Mouse (Mus musculus) retina, embryonic 14.5 days (tissue): Measurements from ENCODE around the gene Dennd1c.

Experiments
- DNase-seq: peaks from one replicate; pipeline ENCODE4 v3.0.0-alpha.2; 2015; ENCODE audit warnings: low spot score

Dennd1c gene

DNA sequence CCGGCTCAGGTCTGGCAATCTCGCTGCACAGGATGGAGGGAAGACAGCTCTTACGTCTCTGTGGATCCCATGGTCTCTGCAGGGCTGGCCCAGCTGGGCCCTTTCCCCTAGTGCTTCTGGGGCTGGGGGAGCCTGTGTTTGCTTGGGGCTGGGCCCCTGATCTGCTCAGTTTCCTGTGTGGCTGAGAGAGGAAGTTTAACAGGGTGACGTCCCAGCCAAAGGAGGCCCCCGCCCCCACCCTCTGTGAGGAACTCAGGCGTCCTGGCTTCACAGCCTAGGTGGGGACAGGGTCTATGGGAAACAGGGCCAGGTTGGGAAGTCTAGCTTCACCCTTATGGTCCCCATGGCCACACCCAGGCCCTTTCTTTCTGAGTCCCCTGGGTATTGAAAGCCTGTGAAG is at the start of gene Dennd1c:
Dennd1c (minus strand) TSS at position 179 of the 400 bp plus-strand sequence.
- DNase-seq: no peak

DNA sequence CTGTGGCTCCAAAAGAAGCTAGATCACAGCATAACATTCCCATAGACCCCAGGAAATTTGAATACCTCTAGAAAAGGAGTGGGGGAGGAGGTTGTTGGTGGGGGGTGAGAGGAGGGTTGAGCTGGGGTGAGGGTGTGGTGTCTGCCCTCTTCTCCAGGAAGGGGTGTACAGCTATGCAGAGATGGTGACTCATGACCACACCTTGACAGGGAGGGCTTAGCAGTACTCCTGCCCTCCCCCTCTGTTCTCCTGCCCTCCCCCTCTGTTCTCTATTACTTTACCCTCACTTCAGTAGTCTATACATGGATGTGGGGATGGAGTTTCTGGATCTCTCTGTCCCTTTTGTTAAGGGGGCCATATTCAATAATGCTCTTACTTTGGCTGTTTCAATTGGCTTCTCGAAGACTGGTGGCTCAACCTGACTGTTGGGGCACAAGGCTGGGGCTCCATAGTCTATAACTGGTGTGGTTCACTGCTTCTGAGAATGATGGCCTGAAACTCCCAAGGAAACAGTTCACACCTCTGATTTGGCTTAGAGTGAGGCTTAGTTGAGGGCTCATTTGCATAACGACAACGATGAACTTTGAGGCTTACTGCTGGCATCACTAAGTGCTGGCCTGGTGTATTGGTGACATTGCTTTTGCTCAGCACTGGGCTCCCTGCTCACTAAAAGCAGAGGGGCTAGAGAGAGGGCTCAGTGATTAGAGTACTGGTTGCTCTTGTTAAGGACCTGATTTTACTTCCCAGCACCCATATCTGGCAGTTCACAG is 47.7 kb upstream of the Dennd1c start:
- no peak for DNase-seq

- no peak for DNase-seq
Measured at GRCm38 (mm10) chr17:57124792-57125191, 46.5 kb upstream of the Dennd1c start.

DNA sequence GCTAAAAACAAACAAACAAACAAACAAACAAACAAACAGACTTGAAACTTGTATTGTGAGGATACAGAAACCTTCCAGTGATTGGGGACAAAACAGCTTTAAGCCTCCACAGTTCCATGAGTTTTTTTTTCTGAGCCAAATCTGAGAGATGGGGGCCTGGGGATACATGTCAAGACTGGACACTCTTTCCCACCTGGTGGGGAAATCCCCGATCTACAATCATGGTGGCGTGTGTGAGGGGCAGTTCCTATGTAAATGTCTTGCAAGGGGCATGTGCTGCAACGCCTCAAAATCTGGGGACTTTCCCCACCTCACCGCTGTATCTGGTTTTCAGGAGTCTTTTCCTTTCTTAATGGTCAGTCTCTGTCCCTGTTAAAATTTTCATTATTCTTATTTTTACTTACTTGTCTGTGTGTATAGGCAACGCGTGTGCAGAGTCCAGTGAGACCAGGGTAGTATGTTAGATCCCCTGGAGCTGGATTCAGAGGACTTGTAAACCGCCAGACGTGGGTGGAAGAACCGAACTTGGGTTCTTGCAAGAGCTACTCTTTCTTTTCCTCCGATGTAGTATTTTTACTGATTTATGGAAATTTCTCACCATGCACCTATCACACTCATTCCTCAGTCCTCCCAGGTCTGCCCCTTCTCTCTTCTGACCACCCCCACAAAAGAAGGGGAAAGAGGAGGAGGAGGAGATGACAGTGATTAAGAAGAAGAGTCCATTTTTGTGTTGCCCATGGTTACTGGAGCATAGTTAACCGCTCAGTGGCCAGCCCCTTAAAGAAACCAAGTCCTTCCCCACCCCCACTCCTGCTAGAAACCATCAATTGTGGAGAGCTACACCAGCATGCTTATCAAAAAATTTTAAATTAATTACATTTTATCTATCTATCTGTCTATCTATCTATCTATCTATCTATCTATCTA is 45.1 kb upstream of the Dennd1c start:
- DNase-seq: no peak

DNA sequence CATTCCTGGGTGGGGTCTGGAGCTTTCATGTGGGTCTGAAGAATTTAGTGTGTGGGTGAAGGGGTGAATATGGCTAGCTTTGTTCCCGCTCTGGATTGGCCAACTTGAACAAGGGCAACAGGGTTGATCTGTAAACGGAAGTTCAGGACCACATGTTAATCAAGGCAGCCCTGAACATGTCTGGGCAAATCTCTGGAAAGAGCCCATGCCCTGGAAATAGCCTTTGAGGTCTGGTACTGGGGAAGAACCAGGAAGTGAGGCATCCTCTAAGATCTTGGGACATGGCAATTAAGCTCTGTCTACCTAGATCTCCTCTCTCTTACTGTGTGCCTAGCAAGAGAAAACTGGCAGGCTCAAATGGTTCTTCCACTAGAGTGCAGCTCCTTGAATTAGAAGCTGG is 43.5 kb upstream of the Dennd1c start:
- DNase-seq: no peak

DNA sequence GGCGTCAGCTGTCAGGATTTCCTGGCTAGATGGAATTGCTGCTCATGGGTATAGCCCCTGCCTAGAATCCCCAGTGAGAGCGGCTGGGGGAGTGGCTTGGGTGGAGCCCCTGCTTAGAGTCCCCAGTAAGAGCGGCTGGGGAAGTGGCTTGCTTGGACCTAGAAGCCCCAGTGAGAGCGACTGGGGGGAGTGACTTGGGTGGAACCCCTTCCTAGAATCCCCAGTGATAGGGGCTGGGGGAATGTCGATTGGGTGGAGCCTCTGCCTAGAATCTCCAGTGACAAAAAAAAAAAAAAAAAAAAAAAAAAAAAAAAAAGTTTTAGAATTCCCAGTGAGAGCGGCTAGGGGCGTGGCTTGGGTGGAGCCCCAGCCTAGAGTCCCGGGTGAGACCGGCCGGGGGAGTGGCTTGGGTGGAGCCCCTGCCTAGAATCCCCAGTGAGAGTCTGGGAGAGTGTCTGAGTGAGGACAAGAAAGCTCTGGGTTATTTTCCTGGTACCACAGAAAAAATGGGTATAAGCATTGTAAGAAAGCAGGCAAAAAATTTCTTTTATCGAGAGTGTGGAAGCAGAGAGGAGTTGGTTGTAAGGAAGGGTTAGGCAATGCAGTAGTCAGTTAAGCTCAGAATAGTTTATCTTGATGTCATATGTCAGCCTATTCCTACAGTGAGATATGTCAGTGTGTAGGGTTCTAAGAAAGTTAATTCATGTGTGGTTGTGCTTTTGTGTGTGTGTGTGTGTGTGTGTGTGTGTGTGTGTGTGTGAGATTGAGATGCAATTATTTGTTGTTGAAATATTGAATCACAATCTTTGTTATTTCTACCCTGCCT is 40.4 kb upstream of the Dennd1c start:
- peak; percentile 64 for DNase-seq

GRCm38 (mm10) chr17:57116801-57117200 is 38.5 kb upstream of the Dennd1c start:
- DNase-seq: no peak

GRCm38 (mm10) chr17:57112768-57113474 is 34.6 kb upstream of the Dennd1c start:
- DNase-seq: no peak

GRCm38 (mm10) chr17:57110005-57110404 is 31.7 kb upstream of the Dennd1c start:
- DNase-seq: no peak

GRCm38 (mm10) chr17:57108666-57109171 is 30.4 kb upstream of the Dennd1c start:
- no peak for DNase-seq

DNA sequence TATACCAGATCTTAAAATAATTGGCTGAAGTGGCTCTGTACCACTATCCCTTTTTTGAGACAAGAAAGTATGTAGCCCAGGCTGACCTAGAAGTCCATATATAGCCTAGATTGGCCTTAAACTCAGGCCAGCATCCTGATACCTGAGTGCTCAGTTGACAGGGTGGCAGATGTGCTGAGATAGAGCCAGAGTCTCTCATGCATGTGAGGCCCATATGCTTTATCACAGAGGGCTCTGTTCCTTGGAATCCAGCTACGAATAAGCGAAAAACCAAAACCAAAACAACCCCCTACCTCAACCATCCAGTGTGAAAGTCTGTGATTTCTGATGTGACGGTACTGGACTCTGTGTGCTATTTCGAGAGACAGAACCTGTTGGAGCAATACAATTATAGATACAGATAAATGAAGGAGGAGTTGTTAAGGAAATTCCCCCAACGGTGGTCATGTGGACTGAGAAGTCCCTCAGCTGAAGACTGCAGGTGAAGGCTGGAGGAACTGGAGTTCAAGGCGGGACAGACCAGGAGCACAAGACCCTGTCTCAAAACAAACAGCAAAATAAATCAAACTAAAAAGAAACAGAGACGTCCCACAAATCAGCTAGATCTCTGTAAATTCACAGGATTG is 29.8 kb upstream of the Dennd1c start:
- DNase-seq: no peak

- no peak for DNase-seq
Measured at GRCm38 (mm10) chr17:57107064-57107463, 28.8 kb upstream of the Dennd1c start.

- no peak for DNase-seq
Measured at GRCm38 (mm10) chr17:57106035-57106368, 27.7 kb upstream of the Dennd1c start.

GRCm38 (mm10) chr17:57105181-57106034 is 27.1 kb upstream of the Dennd1c start, which contains the start of gene Tnfsf9:
Tnfsf9 (plus strand) TSS chr17:57105325.
- DNase-seq: peak; percentile 77

DNA sequence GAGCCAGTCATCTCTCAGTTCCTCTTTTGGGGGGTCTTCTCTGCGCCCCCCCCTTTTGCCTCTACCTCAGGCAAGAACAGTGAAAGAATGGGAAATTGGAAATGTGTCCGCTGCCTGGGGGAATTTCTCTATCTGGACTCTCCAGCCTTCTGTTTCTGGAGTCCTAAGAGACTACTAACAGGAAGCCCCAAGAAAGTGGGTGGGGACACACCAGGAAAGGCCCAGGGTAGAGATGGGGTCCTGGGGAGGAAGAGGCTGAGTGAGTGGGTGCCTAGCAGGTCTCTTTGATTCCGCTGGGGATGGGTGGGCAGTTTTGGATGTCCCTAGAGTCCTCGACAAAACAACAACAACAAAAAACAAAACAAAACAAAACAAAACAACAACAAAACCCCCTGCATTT is 26.2 kb upstream of the Dennd1c start:
- DNase-seq: no peak

DNA sequence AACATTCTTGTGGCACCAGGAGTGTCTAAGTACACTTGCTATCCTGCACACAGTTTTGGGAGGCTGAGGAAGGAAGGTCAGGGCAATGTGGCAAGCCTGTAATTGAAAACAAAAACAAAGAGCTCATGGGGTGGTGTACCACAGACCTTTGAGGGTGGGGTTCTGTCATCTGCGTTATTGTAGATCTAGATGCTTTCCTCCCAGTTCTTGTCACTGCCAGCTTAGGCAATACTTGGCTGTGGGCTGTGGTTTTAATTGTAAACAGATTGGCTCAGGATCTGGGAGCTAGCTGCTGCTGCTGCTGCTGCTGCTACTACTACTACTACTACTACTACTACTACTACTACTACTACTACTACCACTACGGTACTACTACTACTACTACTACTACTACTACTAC is 24.0 kb upstream of the Dennd1c start:
- DNase-seq: no peak

GRCm38 (mm10) chr17:57099629-57100325 is 21.5 kb upstream of the Dennd1c start:
- DNase-seq: peak; percentile 47

- no peak for DNase-seq
Measured at GRCm38 (mm10) chr17:57098321-57098720, 20.0 kb upstream of the Dennd1c start.

DNA sequence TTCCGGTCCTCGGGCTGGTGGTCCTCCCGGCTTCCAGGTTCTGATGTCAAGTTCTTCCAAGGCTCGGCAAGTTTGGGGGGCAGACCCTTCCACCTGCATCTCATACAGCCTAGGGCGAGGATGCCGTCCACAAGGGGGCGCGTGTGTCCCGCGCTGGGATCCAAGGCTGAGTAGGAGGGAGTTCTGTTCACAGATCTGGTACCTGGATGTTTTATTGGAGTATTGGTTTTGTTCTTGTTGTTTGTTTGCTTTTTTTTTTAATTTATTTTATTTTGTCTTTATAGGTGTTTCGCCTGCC is 18.3 kb upstream of the Dennd1c start:
- peak; percentile 86 for DNase-seq
